Mouse (Mus musculus) CH12.LX (cell line): ENCODE measurements around the gene Mag. TPM values are rescaled to one million over a fixed set of nuclear protein-coding genes. Genes with fewer than 3 reads are reported as not detected.

Source experiments
- DNase-seq: peaks from one replicate; pipeline ENCODE4 v3.0.0-alpha.2; 2013; ENCODE audit errors: extremely low read depth
- H3K27ac ChIP-seq: 2 replicates; pipeline ENCODE4 v1.5.1; 2012; ENCODE audit warnings: low read depth, mild to moderate bottlenecking, control low read depth, moderate library complexity; ENCODE audit not compliant: insufficient read depth
- H3K27me3 ChIP-seq: replicated peaks from 2 replicates; pipeline ENCODE3; 2012; ENCODE audit warnings: inconsistent platforms
- H3K36me3 ChIP-seq, 2 experiments: replicated peaks in 1 of 2; 2 replicates each; pipeline versions ENCODE3 to v1.6.1; 2012; ENCODE audit warnings: inconsistent platforms in 1 of 2, low read length in 1 of 2, mild to moderate bottlenecking in 1 of 2, mixed read lengths in 1 of 2, moderate library complexity in 1 of 2; ENCODE audit not compliant: control insufficient read depth in 1 of 2, insufficient read depth in 1 of 2
- H3K4me1 ChIP-seq, 2 experiments: 2 replicates each; pipeline ENCODE4 v1.6.1; 2012; ENCODE audit warnings: inconsistent platforms in 1 of 2, moderate library complexity in 1 of 2; ENCODE audit not compliant: insufficient read depth in 2 of 2, control insufficient read depth in 1 of 2
- H3K4me2 ChIP-seq: 2 replicates; pipeline ENCODE4 v1.6.1; 2012; ENCODE audit warnings: low read depth, mild to moderate bottlenecking, control low read depth; ENCODE audit not compliant: poor library complexity, insufficient read depth, severe bottlenecking
- H3K4me3 ChIP-seq, 3 experiments: fragments of 150-350 bp in 1 of 3; sonication (generic) in 1 of 3; replicated peaks in 1 of 3; 2 replicates each; pipeline versions ENCODE3 to v1.5.1; 2011 to 2012; ENCODE audit warnings: low read depth in 2 of 3, low read length in 2 of 3, mild to moderate bottlenecking in 2 of 3, moderate library complexity in 2 of 3, control low read depth in 1 of 3, improper control_type of control experiment in 1 of 3, inconsistent platforms in 1 of 3, mixed read lengths in 1 of 3; ENCODE audit not compliant: poor library complexity in 1 of 3
- H3K79me2 ChIP-seq: replicated peaks from 2 replicates; pipeline ENCODE4 v1.6.1; 2012; ENCODE audit warnings: mild to moderate bottlenecking, moderate library complexity; ENCODE audit not compliant: control insufficient read depth, poor library complexity, insufficient read depth, severe bottlenecking; ENCODE audit errors: extremely low read depth
- H3K9ac ChIP-seq: 2 replicates; pipeline ENCODE4 v1.6.1; 2012; ENCODE audit warnings: low read depth, mild to moderate bottlenecking, control low read depth, moderate library complexity; ENCODE audit not compliant: insufficient read depth
- H3K9me3 ChIP-seq: replicated peaks from 2 replicates; pipeline ENCODE3; 2012; ENCODE audit warnings: low read length, inconsistent platforms, mixed read lengths
- CTCF ChIP-seq, 2 experiments: IDR thresholded peaks in 1 of 2; conservative IDR thresholded peaks in 1 of 2; 2 replicates each; pipeline ENCODE4 v1.5.1; 2011 to 2012; ENCODE audit warnings: low read depth in 2 of 2, low read length in 2 of 2, improper control_type of control experiment in 1 of 2, inconsistent platforms in 1 of 2, mild to moderate bottlenecking in 1 of 2, moderate library complexity in 1 of 2
- ETS1 ChIP-seq: conservative IDR thresholded peaks from 2 replicates; pipeline ENCODE4 v1.6.1; 2012; ENCODE audit warnings: low read depth, mild to moderate bottlenecking, inconsistent platforms, low read length, improper control_type of control experiment, moderate library complexity
- JUND ChIP-seq: conservative IDR thresholded peaks from 2 replicates; pipeline ENCODE4 v1.6.1; 2011; ENCODE audit warnings: low read depth, low read length, improper control_type of control experiment
- MAFK ChIP-seq: IDR thresholded peaks from 2 replicates; pipeline ENCODE4 v1.6.1; 2011; ENCODE audit warnings: low read length, improper control_type of control experiment; ENCODE audit not compliant: insufficient replicate concordance
- MAX ChIP-seq: IDR thresholded peaks from 2 replicates; pipeline ENCODE4 v1.6.1; 2011; ENCODE audit warnings: low read length, improper control_type of control experiment
- MEF2A ChIP-seq: IDR thresholded peaks from 2 replicates; pipeline ENCODE4 v1.6.1; 2014; ENCODE audit warnings: low read depth, mild to moderate bottlenecking, inconsistent platforms, low read length, improper control_type of control experiment, borderline replicate concordance
- MXI1 ChIP-seq: IDR thresholded peaks from 2 replicates; pipeline ENCODE4 v1.6.1; 2011; ENCODE audit warnings: mild to moderate bottlenecking, low read depth, low read length, improper control_type of control experiment
- POLR2A ChIP-seq: IDR thresholded peaks from 2 replicates; pipeline ENCODE4 v1.6.1; 2011; ENCODE audit warnings: low read depth, mild to moderate bottlenecking, improper control_type of control experiment, low read length
- RAD21 ChIP-seq: IDR thresholded peaks from 2 replicates; pipeline ENCODE4 v1.6.1; 2011; ENCODE audit warnings: low read depth, mild to moderate bottlenecking, low read length, improper control_type of control experiment, moderate library complexity
- RCOR1 ChIP-seq: conservative IDR thresholded peaks from 2 replicates; pipeline ENCODE4 v1.6.1; 2012; ENCODE audit warnings: low read depth, mild to moderate bottlenecking, inconsistent platforms, low read length, improper control_type of control experiment
- SIN3A ChIP-seq: IDR thresholded peaks from 2 replicates; pipeline ENCODE4 v1.6.1; 2012; ENCODE audit warnings: low read length, improper control_type of control experiment, inconsistent platforms
- TBP ChIP-seq: conservative IDR thresholded peaks from 2 replicates; pipeline ENCODE4 v1.6.1; 2011; ENCODE audit warnings: low read depth, low read length, improper control_type of control experiment
- TCF12 ChIP-seq: IDR thresholded peaks from 2 replicates; pipeline ENCODE4 v1.6.1; 2014; ENCODE audit warnings: low read depth, mild to moderate bottlenecking, inconsistent platforms, low read length, improper control_type of control experiment
- ZKSCAN1 ChIP-seq: IDR thresholded peaks from 2 replicates; pipeline ENCODE4 v1.6.1; 2012; ENCODE audit warnings: low read depth, inconsistent platforms, low read length, improper control_type of control experiment, borderline replicate concordance
- ZNF384 ChIP-seq: IDR thresholded peaks from 2 replicates; pipeline ENCODE4 v1.6.1; 2012; ENCODE audit warnings: low read depth, low read length, improper control_type of control experiment, inconsistent platforms
- dilution Hi-C: fragments of 300-500 bp; cut with MboI; formaldehyde crosslinking; loops from 2 replicates; pipeline ENCODE4 v1.14.3; 2020; ENCODE audit warnings: low sequenced_read_pairs; ENCODE audit not compliant: extremely low pct_unique_long_range_greater_than_20kb, extremely low pct_ligation_motif_present
- in situ Hi-C: fragments of 300-500 bp; cut with MboI; formaldehyde crosslinking; loops from 3 replicates; pipeline ENCODE4 v1.14.3; 2019; ENCODE audit warnings: low sequenced_read_pairs, low pct_ligation_motif_present, low pct_unique_long_range_greater_than_20kb, mixed read lengths
- polyA plus RNA-seq: library from polyadenylated mRNA; unstranded; fragments of >175 nt; gene quantifications from 2 replicates; pipeline ENCODE4 v1.2.1, GENCODE M21; 2012; ENCODE audit warnings: low read depth; ENCODE audit not compliant: insufficient read length
- total RNA-seq, 2 experiments: library from RNA; depleted of rRNA; stranded (reverse); fragments of 300-350 nt in 1 of 2; fragments of >200 nt in 1 of 2; gene quantifications; 2 replicates each; pipeline ENCODE4 v1.2.3; 2012 to 2014

Mag gene
- total and polyA plus RNA-seq, 3 experiments: 0.04 TPM; not detected in 2

DNA sequence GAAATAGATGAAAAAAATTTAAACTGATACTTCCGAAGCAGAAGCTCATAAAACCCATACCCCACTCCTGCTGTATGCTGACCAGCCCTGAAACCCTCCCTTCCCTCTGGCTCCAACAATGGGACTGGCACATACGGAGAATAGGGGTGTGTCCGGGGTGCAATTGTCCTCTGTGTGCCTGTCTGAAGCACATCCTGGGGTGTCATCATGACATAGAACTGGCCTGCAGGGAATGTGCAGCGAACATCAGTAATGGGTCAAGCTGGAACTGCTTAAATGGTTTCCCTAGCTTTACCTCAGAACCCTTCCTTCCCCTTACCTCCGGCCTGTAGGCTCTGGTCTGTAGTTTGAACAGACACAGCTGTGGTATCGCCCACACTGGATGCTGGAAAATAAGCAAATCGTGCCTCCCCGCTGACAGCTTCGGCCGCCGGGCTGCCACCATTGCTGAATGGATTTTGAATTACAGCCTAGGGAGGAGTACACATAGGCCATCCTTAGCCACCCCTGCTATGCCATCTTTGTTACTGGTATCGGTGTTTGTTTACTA is 40.4 kb upstream of the Mag start:
- peak; percentile 46 for DNase-seq
- in situ Hi-C loops (no loop called here), dilution Hi-C loops (no loop called here)
- Histone ChIP-seq H3K27me3 (no peaks in the 10 kb centered on the region), H3K4me3 (peak overlapping the region; percentile 51 to 91 (median 88)), H3K36me3 (peaks cover 41 to 67% of the 10 kb centered on the region in 2 experiments), H3K4me1 (peaks cover 21 to 50% of the 10 kb centered on the region in 2 experiments), H3K4me2 (peak overlapping the region; percentile 48), H3K79me2 (no peaks in the 10 kb centered on the region; the same call in 1 of the 2 replicates), H3K9ac (peak overlapping the region; percentile 100), H3K27ac (no peak overlapping the region), H3K9me3 (no peaks in the 10 kb centered on the region)
- TF ChIP-seq TCF12 (0 out of 2 replicates have a peak, but pooled peaks have one; percentile 25), MAFK (no peak), ZKSCAN1 (no peak), TBP (no peak)

DNA sequence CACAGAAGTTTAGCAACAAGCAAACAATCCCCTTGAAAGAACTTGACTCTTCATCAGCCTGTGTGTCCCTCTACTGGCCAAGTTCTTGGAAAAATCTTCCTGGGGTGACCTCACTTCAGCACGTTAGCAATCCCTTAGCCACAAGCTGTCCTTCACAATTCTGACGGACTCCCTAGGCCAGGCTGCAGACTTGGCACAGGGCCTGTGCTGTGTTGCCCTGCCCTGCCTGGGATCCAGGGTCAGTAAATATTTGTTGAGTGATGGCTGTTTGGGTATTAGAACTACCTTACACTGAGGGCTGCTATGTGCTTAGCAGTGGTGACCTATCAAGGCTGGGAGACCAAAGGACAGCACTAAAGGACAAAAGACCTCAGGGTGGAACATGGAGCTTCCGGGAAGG is 39.4 kb upstream of the Mag start:
- Histone ChIP-seq H3K9ac (no peak overlapping the region), H3K4me2 (no peak overlapping the region)
- TF ChIP-seq RAD21: no peak
- no peak for TF ChIP-seq RCOR1
- no peak for TF ChIP-seq POLR2A
- no peak for TF ChIP-seq ETS1
- TF ChIP-seq MAX: no peak
- TF ChIP-seq CTCF (conservative IDR thresholded peaks at IDR 0.05 in 1 of 2, IDR thresholded peaks at IDR 0.05 in 1 of 2; ENCODE audit: low read depth in 2 of 2, low read length in 2 of 2): no peak; a peak in 1 of 4 replicates
- TF ChIP-seq MAFK: no peak
- no peak for TF ChIP-seq MEF2A
- TF ChIP-seq ZNF384: no peak
- TF ChIP-seq MXI1: no peak
- TF ChIP-seq SIN3A: no peak
- TF ChIP-seq JUND: no peak
- TF ChIP-seq, all 38 proteins: peak for 0
- no peak for DNase-seq
- H3K4me1 ChIP-seq: peaks cover 21 to 52% of the 10 kb centered on the region in 2 experiments
- no peaks in the 10 kb centered on the region for H3K9me3 ChIP-seq
- in situ Hi-C loops (no loop called here), dilution Hi-C loops (no loop called here)
- no peak overlapping the region for H3K27ac ChIP-seq
- H3K27me3 ChIP-seq: no peaks in the 10 kb centered on the region
- peaks cover 45 to 71% of the 10 kb centered on the region in 2 experiments for H3K36me3 ChIP-seq
- no peak overlapping the region for H3K4me3 ChIP-seq
- H3K79me2 ChIP-seq: no peaks in the 10 kb centered on the region; the same call in 1 of the 2 replicates
